Mouse (Mus musculus): ENCODE data around the gene Exoc6b. TPM values are rescaled to one million over a fixed set of nuclear protein-coding genes. Genes with fewer than 3 reads are reported as not detected.
"Not testable (repeated sequence)": the region's sequence is repeated elsewhere in the genome, so short reads cannot be mapped to it uniquely, and the experiment has no call there.

Exoc6b gene
- polyA plus RNA-seq, 1 experiment from 2014 or later, result 16.9 TPM

- Histone ChIP-seq H3K9me3 (no peaks in the 10 kb centered on the region), H3K4me1 (no peaks in the 10 kb centered on the region), H3K27me3 (replicated peaks) (no peaks in the 10 kb centered on the region), H3K9ac (no peak overlapping the region), H3K27ac (replicated peaks) (no peak overlapping the region), H3K36me3 (peaks cover 23% of the 10 kb centered on the region), H3K4me3 (no peak overlapping the region), H3K4me2 (no peak overlapping the region)
- ATAC-seq (ENCODE audit: extremely low read depth, insufficient number of reproducible peaks, low FRiP score, low TSS enrichment), result no peak
- 91% methylated on average over 1 of the region's 1 CpGs for WGBS
Measured at GRCm38 (mm10) chr6:84617051-84617450, 452.3 kb downstream of the Exoc6b start.

- 71% methylated on average over 1 of the region's 1 CpGs for WGBS
- no peak overlapping the region for H3K27ac ChIP-seq (replicated peaks)
- H3K9ac ChIP-seq, result no peak overlapping the region
- H3K4me2 ChIP-seq, result no peak overlapping the region
- no peak overlapping the region for H3K4me3 ChIP-seq
- H3K9me3 ChIP-seq, result no peaks in the 10 kb centered on the region
- H3K4me1 ChIP-seq, result no peaks in the 10 kb centered on the region
- ATAC-seq (ENCODE audit: extremely low read depth, insufficient number of reproducible peaks, low FRiP score, low TSS enrichment), result no peak
- H3K27me3 ChIP-seq (replicated peaks), result no peaks in the 10 kb centered on the region
- peaks cover 23% of the 10 kb centered on the region for H3K36me3 ChIP-seq
Measured at GRCm38 (mm10) chr6:84616586-84616985, 452.7 kb downstream of the Exoc6b start.

GRCm38 (mm10) chr6:84613561-84613960, 455.8 kb downstream of the Exoc6b start:
- Histone ChIP-seq H3K9ac (no peak overlapping the region), H3K27me3 (replicated peaks) (no peaks in the 10 kb centered on the region), H3K4me1 (no peaks in the 10 kb centered on the region), H3K4me2 (no peak overlapping the region), H3K36me3 (peaks cover 4% of the 10 kb centered on the region; the same call in 1 of the 2 replicates), H3K27ac (replicated peaks) (no peak overlapping the region), H3K4me3 (no peak overlapping the region), H3K9me3 (no peaks in the 10 kb centered on the region)
- WGBS, result 77% methylated on average over 3 of the region's 3 CpGs
- ATAC-seq (ENCODE audit: extremely low read depth, insufficient number of reproducible peaks, low FRiP score, low TSS enrichment), result no peak

- no peak for ATAC-seq (ENCODE audit: extremely low read depth, insufficient number of reproducible peaks, low FRiP score, low TSS enrichment)
- Histone ChIP-seq H3K36me3 (no peaks in the 10 kb centered on the region), H3K9ac (no peak overlapping the region), H3K4me2 (no peak overlapping the region), H3K27me3 (replicated peaks) (no peaks in the 10 kb centered on the region), H3K27ac (replicated peaks) (no peak overlapping the region), H3K9me3 (no peaks in the 10 kb centered on the region), H3K4me1 (no peaks in the 10 kb centered on the region), H3K4me3 (no peak overlapping the region)
- WGBS, result 17% methylated on average over 1 of the region's 1 CpGs
Measured at GRCm38 (mm10) chr6:84601136-84601889, 468.0 kb downstream of the Exoc6b start.

- H3K27ac ChIP-seq (replicated peaks); H3K27me3 ChIP-seq (replicated peaks); H3K9me3 ChIP-seq; H3K4me3 ChIP-seq; H3K36me3 ChIP-seq; ATAC-seq (ENCODE audit: extremely low read depth, insufficient number of reproducible peaks, low FRiP score, low TSS enrichment); H3K9ac ChIP-seq; H3K4me2 ChIP-seq: not testable (repeated sequence)
- 72% methylated on average over 3 of the region's 3 CpGs for WGBS
- peaks cover 14% of the 10 kb centered on the region for H3K4me1 ChIP-seq
Measured at GRCm38 (mm10) chr6:84599296-84599695, 470.0 kb downstream of the Exoc6b start.

GRCm38 (mm10) chr6:84598725-84599124, 470.6 kb downstream of the Exoc6b start:
- no peaks in the 10 kb centered on the region for H3K36me3 ChIP-seq
- H3K4me3 ChIP-seq, result no peak overlapping the region
- no peak overlapping the region for H3K9ac ChIP-seq
- H3K27me3 ChIP-seq (replicated peaks), result peaks cover under 1% of the 10 kb centered on the region; the same call in 1 of the 2 replicates
- H3K4me2 ChIP-seq, result no peak overlapping the region
- no peaks in the 10 kb centered on the region for H3K9me3 ChIP-seq
- no peak overlapping the region for H3K27ac ChIP-seq (replicated peaks)
- WGBS, result 68% methylated on average over 3 of the region's 3 CpGs
- H3K4me1 ChIP-seq, result peaks cover 19% of the 10 kb centered on the region
- no peak for ATAC-seq (ENCODE audit: extremely low read depth, insufficient number of reproducible peaks, low FRiP score, low TSS enrichment)

- WGBS, result 39% methylated on average over 3 of the region's 3 CpGs
- H3K4me1 ChIP-seq, result peaks cover 35% of the 10 kb centered on the region
- H3K27ac ChIP-seq (replicated peaks), result no peak overlapping the region
- no peak overlapping the region for H3K4me3 ChIP-seq
- H3K9me3 ChIP-seq, result no peaks in the 10 kb centered on the region
- no peak for ATAC-seq (ENCODE audit: extremely low read depth, insufficient number of reproducible peaks, low FRiP score, low TSS enrichment)
- H3K9ac ChIP-seq, result no peak overlapping the region
- peaks cover 31% of the 10 kb centered on the region for H3K27me3 ChIP-seq (replicated peaks)
- no peaks in the 10 kb centered on the region for H3K36me3 ChIP-seq
- H3K4me2 ChIP-seq, result no peak overlapping the region
Measured at GRCm38 (mm10) chr6:84594626-84595025, 474.7 kb downstream of the Exoc6b start.

- H3K4me2 ChIP-seq, result no peak within 1 kb of the TSS
- no peaks in the 10 kb centered on the region for H3K36me3 ChIP-seq
- WGBS, result 84% methylated on average over 10 of the region's 10 CpGs
- peaks cover 41% of the 10 kb centered on the region for H3K4me1 ChIP-seq
- no peaks in the 10 kb centered on the region for H3K9me3 ChIP-seq
- no peak for ATAC-seq (ENCODE audit: extremely low read depth, insufficient number of reproducible peaks, low FRiP score, low TSS enrichment)
- peaks cover 40% of the 10 kb centered on the region for H3K27me3 ChIP-seq (replicated peaks)
- H3K9ac ChIP-seq, result no peak within 1 kb of the TSS
- H3K4me3 ChIP-seq, result no peak within 1 kb of the TSS
- no peak within 1 kb of the TSS for H3K27ac ChIP-seq (replicated peaks)
Measured at GRCm38 (mm10) chr6:84593693-84594092, 475.6 kb downstream of the Exoc6b start, which contains the start of gene Cyp26b1. Gene Cyp26b1, minus strand, starts transcription at chr6:84593908.

- no peak for ATAC-seq (ENCODE audit: extremely low read depth, insufficient number of reproducible peaks, low FRiP score, low TSS enrichment)
Measured at GRCm38 (mm10) chr6:84590961-84591745, 478.2 kb downstream of the Exoc6b start.

GRCm38 (mm10) chr6:84589742-84590686, 479.3 kb downstream of the Exoc6b start:
- H3K9me3 ChIP-seq, result no peaks in the 10 kb centered on the region
- no peak overlapping the region for H3K27ac ChIP-seq (replicated peaks)
- H3K4me1 ChIP-seq, result peaks cover 67% of the 10 kb centered on the region
- ATAC-seq (ENCODE audit: extremely low read depth, insufficient number of reproducible peaks, low FRiP score, low TSS enrichment), result no peak
- 5% methylated on average over 39 of the region's 39 CpGs for WGBS
- H3K4me2 ChIP-seq, result peak overlapping the region; percentile 93
- H3K36me3 ChIP-seq, result no peaks in the 10 kb centered on the region
- H3K4me3 ChIP-seq, result peak overlapping the region; percentile 52
- H3K27me3 ChIP-seq (replicated peaks), result peaks cover 77% of the 10 kb centered on the region
- peak overlapping the region; percentile 25; the same call in 1 of the 2 replicates for H3K9ac ChIP-seq

More at GRCm38 (mm10) chr6:84590961-84591745, 478.2 kb downstream of the Exoc6b start:
- Histone ChIP-seq H3K4me3 (no peak overlapping the region), H3K36me3 (no peaks in the 10 kb centered on the region), H3K27ac (replicated peaks) (no peak overlapping the region), H3K9me3 (no peaks in the 10 kb centered on the region), H3K9ac (no peak overlapping the region), H3K27me3 (replicated peaks) (peaks cover 66% of the 10 kb centered on the region), H3K4me1 (peaks cover 63% of the 10 kb centered on the region), H3K4me2 (no peak overlapping the region)
- WGBS, result 58% methylated on average over 6 of the region's 6 CpGs
